Mouse (Mus musculus): ENCODE data around the gene Gm44579. TPM values are rescaled to one million over a fixed set of nuclear protein-coding genes. Genes with fewer than 3 reads are reported as not detected.

Gm44579 gene
- polyA plus RNA-seq, 1 experiment from 2014 or later = not detected

DNA sequence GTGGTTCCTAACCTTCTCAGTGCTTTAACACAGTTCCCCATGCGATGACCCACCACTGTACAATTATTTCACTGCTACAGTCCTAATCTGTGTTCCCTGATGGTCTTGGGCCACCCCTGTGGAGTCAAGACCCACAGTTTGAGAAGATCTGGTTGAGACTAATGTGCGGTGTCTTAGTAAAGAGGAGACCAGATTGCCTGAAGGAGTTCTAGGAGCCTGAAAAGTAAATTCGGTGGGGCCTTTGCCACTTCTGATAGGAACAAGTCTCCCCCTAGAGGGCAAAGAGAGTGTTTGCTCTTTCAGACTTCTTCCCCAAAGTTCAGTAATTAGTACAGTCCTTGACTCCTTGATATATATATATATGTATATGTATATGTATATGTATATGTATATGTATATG, 67.2 kb downstream of the Gm44579 start:
- Histone ChIP-seq H3K9ac (no peak overlapping the region), H3K27me3 (no peaks in the 10 kb centered on the region), H3K9me3 (replicated peaks) (no peaks in the 10 kb centered on the region), H3K4me3 (replicated peaks) (no peak overlapping the region), H3K4me2 (no peak overlapping the region), H3K4me1 (replicated peaks) (no peaks in the 10 kb centered on the region), H3K36me3 (replicated peaks) (no peaks in the 10 kb centered on the region), H3K27ac (replicated peaks) (no peak overlapping the region)
- 32% methylated on average over 3 of the region's 3 CpGs for WGBS (ENCODE audit: insufficient replicate concordance)
- ATAC-seq (ENCODE audit: insufficient read depth) = no peak

DNA sequence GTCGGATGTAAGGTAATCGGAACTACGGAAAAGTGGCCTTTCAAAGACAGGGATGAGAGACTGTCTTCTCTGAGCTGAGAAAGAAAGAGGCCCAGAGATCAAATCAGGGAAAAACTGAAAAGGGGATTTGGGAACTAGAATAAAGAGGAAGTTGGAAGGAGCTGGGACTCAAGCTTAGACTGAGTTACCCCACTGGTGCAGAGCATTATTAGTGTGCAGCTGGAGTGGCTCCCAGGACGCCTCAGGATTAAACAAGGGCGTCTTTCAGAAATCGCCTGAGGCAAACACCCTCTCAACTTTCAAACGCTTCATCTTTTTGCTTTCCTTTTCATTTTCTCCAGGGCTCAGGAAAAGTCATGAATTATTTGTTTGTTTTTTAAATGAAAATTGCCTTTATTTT, 67.9 kb downstream of the Gm44579 start:
- Histone ChIP-seq H3K9me3 (replicated peaks) (no peaks in the 10 kb centered on the region), H3K36me3 (replicated peaks) (no peaks in the 10 kb centered on the region), H3K4me3 (replicated peaks) (no peak overlapping the region), H3K27me3 (no peaks in the 10 kb centered on the region), H3K27ac (replicated peaks) (no peak overlapping the region), H3K9ac (no peak overlapping the region), H3K4me1 (replicated peaks) (no peaks in the 10 kb centered on the region), H3K4me2 (no peak overlapping the region)
- ATAC-seq (ENCODE audit: insufficient read depth) = no peak
- WGBS (ENCODE audit: insufficient replicate concordance) = 78% methylated on average over 7 of the region's 7 CpGs

DNA sequence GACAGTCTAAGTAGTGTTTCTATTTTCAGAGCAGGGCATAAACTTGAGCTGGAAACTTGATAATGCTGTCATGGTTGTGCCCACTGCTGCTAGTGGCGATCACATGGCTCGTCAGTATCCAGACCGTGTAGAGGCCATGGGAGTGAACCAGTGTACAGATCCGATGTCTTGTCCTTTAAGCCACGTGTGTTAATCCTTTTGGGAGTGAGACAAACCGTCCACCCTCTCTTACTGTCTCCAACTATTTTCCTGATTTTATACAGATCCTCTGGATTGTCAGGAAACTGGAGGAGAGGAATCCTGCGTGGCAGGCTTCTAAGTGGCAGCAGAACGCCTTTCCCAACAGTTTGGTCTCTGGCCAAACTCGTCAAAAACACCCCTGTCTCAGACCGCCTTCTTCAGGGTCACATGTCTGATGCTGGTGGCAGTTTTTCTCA, 71.6 kb downstream of the Gm44579 start:
- no peak for ATAC-seq (ENCODE audit: insufficient read depth)
- H3K9ac ChIP-seq = no peak overlapping the region
- no peaks in the 10 kb centered on the region for H3K9me3 ChIP-seq (replicated peaks)
- H3K4me3 ChIP-seq (replicated peaks) = no peak overlapping the region
- WGBS (ENCODE audit: insufficient replicate concordance) = 60% methylated on average over 10 of the region's 10 CpGs
- H3K36me3 ChIP-seq (replicated peaks) = no peaks in the 10 kb centered on the region
- H3K27ac ChIP-seq (replicated peaks) = no peak overlapping the region
- H3K4me1 ChIP-seq (replicated peaks) = peaks cover 16% of the 10 kb centered on the region
- no peak overlapping the region for H3K4me2 ChIP-seq
- no peaks in the 10 kb centered on the region for H3K27me3 ChIP-seq

DNA sequence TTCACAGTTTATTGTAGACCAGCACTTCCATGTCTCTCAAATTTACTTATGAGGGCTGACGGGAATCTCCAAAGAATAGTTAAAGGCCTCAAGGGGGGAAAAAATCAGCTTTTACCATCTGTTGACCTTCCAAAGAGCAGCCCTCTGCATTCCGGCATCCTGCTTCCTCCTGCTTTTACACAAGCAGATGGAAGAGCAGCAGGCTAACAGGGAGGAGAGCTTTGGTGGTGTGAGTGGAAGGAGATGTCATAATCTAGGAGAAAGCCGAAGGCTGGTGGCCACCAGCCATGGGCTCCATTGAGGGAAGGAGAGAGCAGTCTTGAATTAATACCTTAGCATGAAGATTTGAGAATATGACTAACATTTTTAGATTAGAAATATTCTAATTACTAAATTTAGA, 72.4 kb downstream of the Gm44579 start:
- no peaks in the 10 kb centered on the region for H3K36me3 ChIP-seq (replicated peaks)
- no peak for ATAC-seq (ENCODE audit: insufficient read depth)
- H3K9me3 ChIP-seq (replicated peaks) = no peaks in the 10 kb centered on the region
- no peaks in the 10 kb centered on the region for H3K27me3 ChIP-seq
- H3K4me1 ChIP-seq (replicated peaks) = peaks cover 19% of the 10 kb centered on the region
- no peak overlapping the region for H3K4me2 ChIP-seq
- H3K4me3 ChIP-seq (replicated peaks) = no peak overlapping the region
- H3K9ac ChIP-seq = no peak overlapping the region
- no peak overlapping the region for H3K27ac ChIP-seq (replicated peaks)
- WGBS (ENCODE audit: insufficient replicate concordance) = 71% methylated on average over 3 of the region's 3 CpGs

DNA sequence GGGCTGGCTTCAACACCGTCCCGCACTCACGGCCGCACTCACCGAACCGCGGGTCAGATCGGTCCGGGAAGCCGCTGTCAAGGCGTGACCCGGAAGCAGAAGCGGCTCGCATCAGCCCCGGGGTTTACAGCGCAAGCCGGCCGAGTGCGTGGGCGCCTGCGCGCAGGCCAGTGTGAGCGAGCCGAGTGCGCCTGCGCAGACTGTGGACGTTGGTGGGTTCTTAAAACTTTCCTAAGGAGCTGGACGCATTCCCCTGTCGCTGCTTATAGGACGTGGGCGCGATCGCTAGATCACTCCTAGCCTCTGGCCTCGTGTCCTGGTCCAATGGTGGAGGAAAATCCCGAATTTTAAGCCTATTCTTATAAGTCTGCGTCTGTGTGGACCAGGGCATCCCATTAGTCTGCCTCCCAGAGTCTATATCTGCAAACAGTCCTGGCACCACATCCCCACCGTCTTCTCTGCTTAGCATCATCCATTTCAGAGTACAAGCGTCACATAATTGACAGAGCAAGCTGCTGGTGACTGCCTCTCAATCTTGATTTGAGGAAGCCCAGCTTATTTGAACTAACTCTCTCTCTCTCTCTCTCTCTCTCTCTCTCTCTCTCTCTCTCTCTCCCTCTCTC, 75.1 kb downstream of the Gm44579 start:
- peaks cover 13% of the 10 kb centered on the region for H3K36me3 ChIP-seq (replicated peaks)
- ATAC-seq (ENCODE audit: insufficient read depth) = peak; percentile 95
- under 1% methylated on average over 38 of the region's 38 CpGs for WGBS (ENCODE audit: insufficient replicate concordance)
- no peaks in the 10 kb centered on the region for H3K9me3 ChIP-seq (replicated peaks)
- H3K27ac ChIP-seq (replicated peaks) = peak overlapping the region; percentile 70
- H3K4me2 ChIP-seq = peak overlapping the region; percentile 82
- peak overlapping the region; percentile 86 for H3K9ac ChIP-seq
- H3K4me3 ChIP-seq (replicated peaks) = peak overlapping the region; percentile 75
- no peaks in the 10 kb centered on the region for H3K27me3 ChIP-seq
- peaks cover 19% of the 10 kb centered on the region for H3K4me1 ChIP-seq (replicated peaks)

DNA sequence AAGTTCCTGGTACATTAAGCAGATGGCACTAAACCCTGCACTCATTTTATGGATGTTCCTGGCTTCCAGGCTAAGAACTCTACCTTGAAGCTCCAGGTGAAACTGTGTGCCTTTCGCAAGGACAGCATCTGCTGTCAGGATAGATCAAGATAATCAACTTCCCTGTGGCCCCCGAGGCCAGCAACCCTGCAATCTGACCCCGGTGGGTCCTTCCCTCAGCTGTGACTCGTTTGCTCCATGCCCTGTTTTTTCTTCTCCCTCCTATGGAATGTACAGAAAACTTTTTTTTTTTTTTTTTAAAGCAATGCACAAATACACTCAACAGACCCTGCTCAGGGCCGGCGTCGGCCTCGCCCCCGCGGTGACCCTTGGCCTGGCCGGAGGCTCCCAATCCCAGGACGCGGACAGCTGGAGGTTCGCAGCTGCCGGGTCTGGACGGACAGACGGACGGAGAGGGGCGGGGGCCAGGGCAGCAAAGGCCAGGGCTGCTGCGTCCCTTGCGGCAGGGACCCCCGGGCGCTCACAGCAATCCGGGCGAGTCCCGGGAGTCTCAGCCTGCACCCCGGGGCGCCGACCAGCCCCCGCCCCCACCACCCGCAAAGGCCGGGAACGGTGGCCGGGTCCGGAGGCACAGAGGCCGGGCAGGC, 75.8 kb downstream of the Gm44579 start:
- ATAC-seq (ENCODE audit: insufficient read depth) = peak; percentile 68

DNA sequence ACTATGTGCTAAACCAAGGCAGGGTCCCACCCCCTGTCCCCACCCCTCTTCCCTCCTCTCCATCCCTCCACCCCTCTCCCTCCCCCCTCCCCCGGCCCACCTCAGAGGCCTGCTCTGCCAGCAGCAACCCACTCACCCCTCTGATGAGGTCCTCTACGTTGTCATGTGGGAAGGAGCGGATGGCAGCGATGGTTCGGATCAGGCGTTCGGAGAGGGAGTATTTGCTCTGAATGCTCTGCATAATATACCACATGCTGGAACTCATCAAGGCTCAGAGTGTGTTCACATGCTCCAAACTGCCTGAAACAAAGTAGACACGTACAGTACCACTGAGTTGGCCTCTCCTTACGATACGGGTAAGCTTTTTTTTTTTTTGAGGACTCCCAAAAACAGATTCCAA, 78.3 kb downstream of the Gm44579 start:
- 87% methylated on average over 10 of the region's 10 CpGs for WGBS (ENCODE audit: insufficient replicate concordance)
- H3K27me3 ChIP-seq = no peaks in the 10 kb centered on the region
- no peak overlapping the region for H3K4me3 ChIP-seq (replicated peaks)
- no peaks in the 10 kb centered on the region for H3K9me3 ChIP-seq (replicated peaks)
- peaks cover 36% of the 10 kb centered on the region for H3K36me3 ChIP-seq (replicated peaks)
- no peak overlapping the region for H3K4me2 ChIP-seq
- H3K9ac ChIP-seq = no peak overlapping the region
- no peak for ATAC-seq (ENCODE audit: insufficient read depth)
- H3K4me1 ChIP-seq (replicated peaks) = peaks cover 19% of the 10 kb centered on the region
- H3K27ac ChIP-seq (replicated peaks) = no peak overlapping the region

More for the DNA sequence above, 75.8 kb downstream of the Gm44579 start:
- no peaks in the 10 kb centered on the region for H3K27me3 ChIP-seq
- peaks cover 20% of the 10 kb centered on the region for H3K36me3 ChIP-seq (replicated peaks)
- H3K4me1 ChIP-seq (replicated peaks) = peaks cover 19% of the 10 kb centered on the region
- 1% methylated on average over 35 of the region's 36 CpGs for WGBS (ENCODE audit: insufficient replicate concordance)
- H3K9ac ChIP-seq = peak overlapping the region; percentile 86
- H3K27ac ChIP-seq (replicated peaks) = peak overlapping the region; percentile 70
- peak overlapping the region; percentile 75 for H3K4me3 ChIP-seq (replicated peaks)
- H3K9me3 ChIP-seq (replicated peaks) = no peaks in the 10 kb centered on the region
- H3K4me2 ChIP-seq = peak overlapping the region; percentile 82

DNA sequence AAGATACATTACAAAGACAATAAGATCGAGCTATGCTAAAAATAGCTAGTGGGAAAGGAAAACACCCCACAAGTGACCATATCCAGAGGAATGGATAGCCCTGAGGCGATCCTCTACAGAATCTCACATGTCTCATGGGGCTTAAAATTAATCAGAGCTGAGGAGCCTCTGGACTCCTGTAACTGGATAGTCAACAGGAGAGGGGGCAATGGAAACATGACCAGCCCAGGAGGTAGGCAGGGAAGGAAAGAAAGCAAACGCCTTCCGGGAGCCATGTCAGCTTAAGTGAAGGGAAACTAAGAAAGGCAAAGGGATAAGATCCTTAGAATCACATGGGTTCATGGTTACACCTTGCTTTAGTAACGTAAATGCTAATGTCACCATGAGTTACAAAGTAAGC, 80.0 kb downstream of the Gm44579 start:
- 85% methylated on average over 5 of the region's 5 CpGs for WGBS (ENCODE audit: insufficient replicate concordance)
- H3K27me3 ChIP-seq = no peaks in the 10 kb centered on the region
- no peak for ATAC-seq (ENCODE audit: insufficient read depth)
- H3K4me3 ChIP-seq (replicated peaks) = no peak overlapping the region
- H3K9ac ChIP-seq = no peak overlapping the region
- H3K4me1 ChIP-seq (replicated peaks) = peaks cover 15% of the 10 kb centered on the region
- no peak overlapping the region for H3K27ac ChIP-seq (replicated peaks)
- H3K4me2 ChIP-seq = no peak overlapping the region
- no peaks in the 10 kb centered on the region for H3K9me3 ChIP-seq (replicated peaks)
- peaks cover 52% of the 10 kb centered on the region for H3K36me3 ChIP-seq (replicated peaks)

DNA sequence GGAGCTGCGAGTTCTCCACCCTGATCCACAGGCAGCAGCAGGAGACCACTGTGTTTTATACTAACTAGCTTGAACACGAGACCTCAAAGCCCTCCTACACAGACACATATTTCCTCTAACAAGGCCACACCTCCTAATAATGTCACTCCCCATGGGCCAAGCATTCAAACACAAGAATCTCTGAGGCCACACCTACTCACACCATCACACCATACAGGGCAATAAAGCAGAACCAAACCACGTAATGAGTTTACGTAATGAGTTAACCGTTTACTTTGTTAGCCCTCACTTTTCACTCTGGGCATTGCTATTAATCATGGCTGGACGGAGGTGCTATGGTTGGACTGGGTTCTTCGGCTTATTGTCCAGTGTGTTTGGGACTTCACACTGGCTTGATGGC, 81.0 kb downstream of the Gm44579 start:
- WGBS (ENCODE audit: insufficient replicate concordance) = 65% methylated on average over 7 of the region's 7 CpGs
- H3K27me3 ChIP-seq = no peaks in the 10 kb centered on the region
- peaks cover 8% of the 10 kb centered on the region for H3K4me1 ChIP-seq (replicated peaks)
- H3K4me3 ChIP-seq (replicated peaks) = no peak overlapping the region
- H3K27ac ChIP-seq (replicated peaks) = no peak overlapping the region
- no peak overlapping the region for H3K4me2 ChIP-seq
- peaks cover 62% of the 10 kb centered on the region for H3K36me3 ChIP-seq (replicated peaks)
- no peak for ATAC-seq (ENCODE audit: insufficient read depth)
- no peaks in the 10 kb centered on the region for H3K9me3 ChIP-seq (replicated peaks)
- no peak overlapping the region for H3K9ac ChIP-seq

DNA sequence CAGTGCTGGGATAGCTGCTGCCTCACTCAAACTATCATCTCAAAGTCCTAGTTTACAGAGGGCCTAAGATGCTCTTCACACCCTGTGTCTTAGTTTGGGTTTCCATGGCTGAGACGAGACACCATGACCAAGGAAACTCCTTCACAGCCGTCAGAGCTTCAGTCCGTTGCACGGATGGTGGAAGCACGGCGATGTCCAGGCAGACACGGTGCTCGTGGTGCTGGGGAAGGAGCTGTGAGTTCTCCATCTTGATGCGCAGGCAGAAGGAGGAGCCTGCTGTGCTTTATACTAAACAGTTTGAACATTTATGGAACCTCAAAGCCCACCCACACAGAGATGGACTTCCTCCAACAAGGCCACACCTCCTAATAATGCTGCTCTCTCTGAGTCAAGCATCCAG, 83.9 kb downstream of the Gm44579 start:
- H3K9me3 ChIP-seq (replicated peaks) = no peaks in the 10 kb centered on the region
- no peak for ATAC-seq (ENCODE audit: insufficient read depth)
- WGBS (ENCODE audit: insufficient replicate concordance) = 86% methylated on average over 9 of the region's 9 CpGs
- no peaks in the 10 kb centered on the region for H3K27me3 ChIP-seq
- H3K4me1 ChIP-seq (replicated peaks) = no peaks in the 10 kb centered on the region
- peaks cover 86% of the 10 kb centered on the region for H3K36me3 ChIP-seq (replicated peaks)
- H3K9ac ChIP-seq = no peak overlapping the region
- H3K4me3 ChIP-seq (replicated peaks) = no peak overlapping the region
- H3K4me2 ChIP-seq = no peak overlapping the region
- H3K27ac ChIP-seq (replicated peaks) = no peak overlapping the region

Data from liver, embryonic 15.5 days (tissue).